Mouse (Mus musculus) G1E (cell line): Measurements from ENCODE around the gene Mum1.

Source experiments
- CTCF ChIP-seq: IDR thresholded peaks from 2 replicates; pipeline ENCODE4 v1.5.1; 2012; ENCODE audit warnings: low read depth, low read length, inconsistent platforms, mixed read lengths
- GATA2 ChIP-seq: IDR thresholded peaks from 2 replicates; pipeline ENCODE4 v1.6.1; 2012; ENCODE audit warnings: low read depth, low read length, inconsistent platforms, borderline replicate concordance
- POLR2AphosphoS5 ChIP-seq: IDR thresholded peaks from 2 replicates; pipeline ENCODE4 v1.6.1; 2012; ENCODE audit warnings: low read depth, low read length, inconsistent platforms; ENCODE audit not compliant: insufficient replicate concordance

GRCm38 (mm10) chr10:80190491-80191051, 35.7 kb upstream of the Mum1 start:
- TF ChIP-seq CTCF = no peak
- TF ChIP-seq GATA2 = no peak
- no peak for TF ChIP-seq POLR2AphosphoS5
